Mouse (Mus musculus) gastrocnemius, postnatal 4 days (tissue): ENCODE measurements around the gene Prl4a1. TPM values are rescaled to one million over a fixed set of nuclear protein-coding genes. Genes with fewer than 3 reads are reported as not detected.
"Not testable (repeated sequence)": the region's sequence is repeated elsewhere in the genome, so short reads cannot be mapped to it uniquely, and the experiment has no call there.

Experiments
- DNase-seq, 2 experiments: peaks; one replicate each; pipeline ENCODE4 v3.0.0; 2021 to 2022; ENCODE audit warnings: low spot score in 2 of 2, mixed read lengths in 2 of 2
- long read RNA-seq, 2 experiments: library from polyadenylated mRNA; stranded (forward); transcript quantifications; one replicate each; pipeline ENCODE4 v2.0.0; 2021
- total RNA-seq, 2 experiments: library from RNA; stranded (reverse); gene quantifications; 2 replicates each; pipeline ENCODE4 v1.2.3; 2021

Prl4a1 gene
- not detected for total RNA-seq
- long read RNA-seq, experiment 1: 0 reads
- long read RNA-seq, experiment 2: 0 reads

GRCm38 (mm10) chr13:28015912-28016311, at the start of gene Prl4a1:
Gene Prl4a1, plus strand, starts transcription at chr13:28016212.
- no peak for DNase-seq

- DNase-seq: no peak
These were observed 43.1 kb upstream of the Prl4a1 start for GRCm38 (mm10) chr13:27972931-27973330.

DNA sequence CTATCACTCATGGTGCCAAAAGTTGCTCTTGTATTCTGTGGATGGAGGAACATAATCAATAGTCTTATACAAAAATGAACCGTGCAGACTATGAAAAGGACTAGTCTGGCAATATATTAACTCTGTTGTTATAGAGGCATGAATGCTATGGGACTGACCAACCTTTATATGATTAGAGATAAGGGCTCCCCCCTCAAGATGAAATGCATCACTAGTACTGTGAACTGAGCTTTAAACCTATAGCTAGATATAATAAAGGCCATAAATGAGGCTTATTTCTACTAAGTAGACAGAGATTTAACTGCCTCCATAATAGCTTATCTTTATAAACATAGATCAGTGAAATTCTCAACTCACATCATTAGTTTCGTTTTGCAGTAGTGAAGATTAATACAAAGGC, 41.7 kb upstream of the Prl4a1 start:
- DNase-seq: not testable (repeated sequence)

GRCm38 (mm10) chr13:27977646-27978045, 38.4 kb upstream of the Prl4a1 start:
- DNase-seq: no peak

DNA sequence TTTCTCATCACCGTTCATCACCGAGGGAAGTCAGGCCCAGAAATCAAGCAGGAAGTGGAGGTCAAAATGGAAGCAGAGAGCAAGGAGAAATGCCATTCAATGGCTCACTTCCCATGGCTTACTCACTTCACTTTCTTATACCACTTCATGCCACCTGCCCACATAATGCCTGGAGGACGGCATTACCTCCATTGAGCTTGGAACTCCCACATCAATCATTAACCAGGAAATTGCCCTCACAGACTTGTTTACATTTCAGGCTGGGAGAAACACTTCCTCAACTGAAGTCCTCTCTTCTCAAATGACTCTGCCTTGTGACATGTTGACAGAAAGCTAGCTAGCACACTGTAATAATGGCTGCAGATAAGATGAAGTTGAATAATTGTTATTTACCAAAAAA, 19.5 kb upstream of the Prl4a1 start:
- DNase-seq: not testable (repeated sequence)

GRCm38 (mm10) chr13:28029330-28029729, 13.3 kb downstream of the Prl4a1 start:
- DNase-seq: no peak

DNA sequence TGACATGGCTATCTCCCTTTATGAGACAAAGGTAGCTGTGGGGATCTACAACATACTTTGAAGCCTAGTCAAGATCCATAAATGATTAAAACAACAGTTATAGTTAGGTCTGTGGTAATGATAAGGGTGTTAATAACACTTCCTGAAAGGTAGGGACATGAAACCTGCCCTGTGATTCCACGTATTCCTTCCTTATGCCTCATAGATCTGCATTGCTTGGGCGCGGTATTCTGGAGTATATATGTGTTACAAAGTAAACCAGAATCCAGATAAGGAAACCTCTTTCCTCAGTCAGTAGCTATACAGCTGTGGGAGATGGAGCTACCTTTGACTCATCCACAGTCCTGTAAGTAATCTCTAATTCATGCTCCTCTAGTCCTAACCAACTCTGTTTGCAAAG, 53.3 kb downstream of the Prl4a1 start:
- DNase-seq: no peak

Other genes with a start within 250 kb of the Prl4a1 start
- gene Prl7c1, start 235.4 kb upstream of the Prl4a1 start, total RNA-seq: not detected
- gene Prl2a1, start 214.6 kb upstream of the Prl4a1 start, total RNA-seq: not detected
- not detected for gene Prl2c1, start 166.9 kb upstream of the Prl4a1 start, total RNA-seq
- not detected for gene Prl5a1, start 126.3 kb downstream of the Prl4a1 start, total RNA-seq
- 100 to 1,000 TPM; 184 to 242 TPM for gene Gm11361, start 241.3 kb downstream of the Prl4a1 start, total RNA-seq